21 mouse cellular contexts compared by ENCODE assay signal in genomic region chr12:74116825-74117224, GRCm38 (mm10).
DNase-seq lines count a peak whose midpoint lies in the region; ATAC-seq and TF ChIP-seq lines count a peak whose summit lies in the region.
"Had no signal": no experiment of that assay in that cellular context is flagged by ENCODE, and none has a peak within 500 bp of the region (broad histone marks: within the 10 kb centered on the region; RNA-seq: fewer than 3 reads in every experiment).

No protein-coding gene starts in this region.

- no peaks in the 10 kb centered on the region for H3K4me1 ChIP-seq in kidney, postnatal 0 days (replicated peaks; ENCODE audit: insufficient read depth, low read length)
- no peaks in the 10 kb centered on the region for H3K4me1 ChIP-seq in midbrain, postnatal 0 days (ENCODE audit: insufficient read depth, low read length)
- no peaks in the 10 kb centered on the region for H3K4me1 ChIP-seq in midbrain, embryonic 11.5 days (ENCODE audit: control insufficient read depth, insufficient read depth, low read length)
- H3K4me1 ChIP-seq in olfactory bulb, adult 2 months (ENCODE audit: control insufficient read depth, insufficient read depth, low read length): peaks cover 9% of the 10 kb centered on the region
- H3K4me1 ChIP-seq: embryonic facial prominence, embryonic 15.5 days; forebrain, embryonic 10.5 days; heart, embryonic 10.5 days; intestine, embryonic 15.5 days; liver, embryonic 13.5 days; lung, embryonic 15.5 days; midbrain, embryonic 12.5 days had no signal

- H3K27me3 ChIP-seq in kidney, postnatal 0 days (ENCODE audit: insufficient read depth, low read length): no peaks in the 10 kb centered on the region
- no peaks in the 10 kb centered on the region for H3K27me3 ChIP-seq in midbrain, postnatal 0 days (ENCODE audit: insufficient read depth, low read length)
- no peaks in the 10 kb centered on the region for H3K27me3 ChIP-seq in midbrain, embryonic 11.5 days (ENCODE audit: control insufficient read depth, insufficient read depth, low read length)
- H3K27me3 ChIP-seq: embryonic facial prominence, embryonic 15.5 days; intestine, embryonic 15.5 days; liver, embryonic 13.5 days; lung, embryonic 15.5 days; midbrain, embryonic 12.5 days had no signal

- no peak overlapping the region for H3K27ac ChIP-seq in kidney, postnatal 0 days
- no peak overlapping the region for H3K27ac ChIP-seq in midbrain, postnatal 0 days (ENCODE audit: low read depth, low read length)
- H3K27ac ChIP-seq in midbrain, embryonic 11.5 days (ENCODE audit: low read depth, low read length): no peak overlapping the region
- peak overlapping the region; percentile 12; the same call in 1 of the 2 replicates for H3K27ac ChIP-seq in olfactory bulb, adult 2 months (ENCODE audit: insufficient read depth, low read depth, low read length)
- H3K27ac ChIP-seq: embryonic facial prominence, embryonic 15.5 days; forebrain, embryonic 10.5 days; heart, embryonic 10.5 days; intestine, embryonic 15.5 days; liver, embryonic 13.5 days; lung, embryonic 15.5 days; macrophage; midbrain, embryonic 12.5 days had no signal

- H3K36me3 ChIP-seq in kidney, postnatal 0 days (ENCODE audit: insufficient read depth, low read length): no peaks in the 10 kb centered on the region
- H3K36me3 ChIP-seq in midbrain, postnatal 0 days (ENCODE audit: insufficient read depth, low read length): no peaks in the 10 kb centered on the region
- no peaks in the 10 kb centered on the region for H3K36me3 ChIP-seq in midbrain, embryonic 11.5 days (ENCODE audit: control insufficient read depth, insufficient read depth, low read length)
- H3K36me3 ChIP-seq: embryonic facial prominence, embryonic 15.5 days; forebrain, embryonic 10.5 days; heart, embryonic 10.5 days; intestine, embryonic 15.5 days; liver, embryonic 13.5 days; lung, embryonic 15.5 days; midbrain, embryonic 12.5 days had no signal

- WGBS in kidney, postnatal 0 days: 44% methylated on average over 6 of the region's 6 CpGs
- 49% methylated on average over 6 of the region's 6 CpGs for WGBS in midbrain, postnatal 0 days
- WGBS in midbrain, embryonic 11.5 days: 65% methylated on average over 6 of the region's 6 CpGs
- 27% methylated on average over 6 of the region's 6 CpGs for WGBS in olfactory bulb, adult 2 months

- no peak overlapping the region for H3K4me3 ChIP-seq in kidney, postnatal 0 days (replicated peaks; ENCODE audit: low read depth, low read length)
- no peak overlapping the region for H3K4me3 ChIP-seq in midbrain, postnatal 0 days (ENCODE audit: low read depth, low read length)
- H3K4me3 ChIP-seq in midbrain, embryonic 11.5 days (ENCODE audit: low read depth, low read length): no peak overlapping the region
- H3K4me3 ChIP-seq in olfactory bulb, adult 2 months (ENCODE audit: insufficient read depth, low read depth, low read length): no peak overlapping the region
- H3K4me3 ChIP-seq: embryonic facial prominence, embryonic 15.5 days; forebrain, embryonic 10.5 days; heart, embryonic 10.5 days; intestine, embryonic 15.5 days; liver, embryonic 13.5 days; lung, embryonic 15.5 days; midbrain, embryonic 12.5 days had no signal

- H3K9me3 ChIP-seq in kidney, postnatal 0 days (replicated peaks; ENCODE audit: low read length): no peaks in the 10 kb centered on the region
- H3K9me3 ChIP-seq in midbrain, postnatal 0 days (ENCODE audit: low read length): no peaks in the 10 kb centered on the region
- no peaks in the 10 kb centered on the region for H3K9me3 ChIP-seq in midbrain, embryonic 11.5 days (ENCODE audit: control insufficient read depth, low read length)
- H3K9me3 ChIP-seq: embryonic facial prominence, embryonic 15.5 days; forebrain, embryonic 10.5 days; heart, embryonic 10.5 days; intestine, embryonic 15.5 days; liver, embryonic 13.5 days; lung, embryonic 15.5 days had no signal

- intact Hi-C loops in heart, postnatal 36 days (cut with DNase I): no loop called here

- no peak overlapping the region for H3K9ac ChIP-seq in kidney, postnatal 0 days (ENCODE audit: low read depth, low read length)
- H3K9ac ChIP-seq in midbrain, postnatal 0 days (replicated peaks; ENCODE audit: low read length, poor library complexity, severe bottlenecking): no peak overlapping the region
- H3K9ac ChIP-seq in midbrain, embryonic 11.5 days (ENCODE audit: low read length): no peak overlapping the region
- H3K9ac ChIP-seq: embryonic facial prominence, embryonic 15.5 days; intestine, embryonic 15.5 days; liver, embryonic 13.5 days; lung, embryonic 15.5 days; midbrain, embryonic 12.5 days had no signal

- peak; percentile 52 for DNase-seq in heart, adult 11 months
- DNase-seq in heart, postnatal 36 days: no peak
- peak; percentile 47 for DNase-seq in kidney, postnatal 0 days (ENCODE audit: low spot score)
- no peak for DNase-seq in kidney, adult 11 months
- peak; percentile 48 for DNase-seq in midbrain, postnatal 0 days (ENCODE audit: low spot score)
- DNase-seq in midbrain, embryonic 11.5 days (ENCODE audit: low spot score, missing footprints): no peak
- no peak for DNase-seq in liver
- DNase-seq: cerebellum, adult 9-10 months; gastrocnemius, postnatal 14 days; heart, postnatal 14 days; liver, embryonic 13.5 days; spleen, adult 18-20 months; thymus, adult 18-20 months had no signal

- TF ChIP-seq POLR2A in olfactory bulb, adult 2 months (IDR thresholded peaks at IDR 0.05; ENCODE audit: insufficient read depth, low read depth, low read length): no peak

- no peak overlapping the region for H3K4me2 ChIP-seq in kidney, postnatal 0 days (ENCODE audit: low read length)
- H3K4me2 ChIP-seq in midbrain, postnatal 0 days (ENCODE audit: low read depth, low read length, poor library complexity, severe bottlenecking): no peak overlapping the region
- no peak overlapping the region for H3K4me2 ChIP-seq in midbrain, embryonic 11.5 days
- H3K4me2 ChIP-seq: embryonic facial prominence, embryonic 15.5 days; intestine, embryonic 15.5 days; liver, embryonic 13.5 days; lung, embryonic 15.5 days; midbrain, embryonic 12.5 days had no signal

- ATAC-seq in kidney, postnatal 0 days (replicated peaks; ENCODE audit: low FRiP score, low read depth): peak; percentile 36; the same call in 1 of the 2 replicates
- ATAC-seq in midbrain, postnatal 0 days (ENCODE audit: low FRiP score): no peak
- no peak for ATAC-seq in midbrain, embryonic 11.5 days (ENCODE audit: low FRiP score)
- ATAC-seq: intestine, embryonic 15.5 days had no signal

- TF ChIP-seq CTCF in kidney, postnatal 0 days (IDR thresholded peaks at IDR 0.05; ENCODE audit: low read depth): no peak
- TF ChIP-seq CTCF in midbrain, postnatal 0 days (IDR thresholded peaks at IDR 0.05): no peak
- no peak for TF ChIP-seq CTCF in olfactory bulb, adult 2 months (IDR thresholded peaks at IDR 0.05; ENCODE audit: insufficient read depth, low read depth, low read length)

Comparison
In these comparisons a context has a peak if more than half of its experiments do, and no peak if none do; other contexts are left out.
1. DNase-seq: peak in heart, adult 11 months (single experiment), kidney, postnatal 0 days (single experiment) and midbrain, postnatal 0 days (single experiment); none in heart, postnatal 36 days (0 of 2), kidney, adult 11 months (single experiment), midbrain, embryonic 11.5 days (single experiment) and liver (single experiment).